Mouse (Mus musculus): ENCODE results near the gene Sipa1. TPM values are rescaled to one million over a fixed set of nuclear protein-coding genes. Genes with fewer than 3 reads are reported as not detected.
"Not testable (repeated sequence)": the region's sequence is repeated elsewhere in the genome, so short reads cannot be mapped to it uniquely, and the experiment has no call there.

Gene Sipa1
- polyA plus RNA-seq, 1 experiment: 18.0 TPM

- no peak for DNase-seq (ENCODE audit: extremely low spot score in 1 of 2, low spot score in 1 of 2)
Observed at GRCm38 (mm10) chr19:5687738-5688137, 24.2 kb upstream of the Sipa1 start.

GRCm38 (mm10) chr19:5686954-5687353 lies 23.4 kb upstream of the Sipa1 start:
- DNase-seq (ENCODE audit: extremely low spot score in 1 of 2, low spot score in 1 of 2): not testable (repeated sequence)

- DNase-seq (ENCODE audit: extremely low spot score in 1 of 2, low spot score in 1 of 2): no peak
Observed at GRCm38 (mm10) chr19:5686437-5686836, 22.9 kb upstream of the Sipa1 start.

- no peak for DNase-seq (ENCODE audit: extremely low spot score in 1 of 2, low spot score in 1 of 2)
Observed at GRCm38 (mm10) chr19:5685861-5686260, 22.4 kb upstream of the Sipa1 start.

GRCm38 (mm10) chr19:5685431-5685830 lies 21.9 kb upstream of the Sipa1 start:
- DNase-seq (ENCODE audit: extremely low spot score in 1 of 2, low spot score in 1 of 2): no peak

- no peak for DNase-seq (ENCODE audit: extremely low spot score in 1 of 2, low spot score in 1 of 2)
Observed at GRCm38 (mm10) chr19:5684985-5685384, 21.5 kb upstream of the Sipa1 start.

GRCm38 (mm10) chr19:5684236-5684635 lies 20.7 kb upstream of the Sipa1 start:
- no peak for DNase-seq (ENCODE audit: extremely low spot score in 1 of 2, low spot score in 1 of 2)

- no peak for DNase-seq (ENCODE audit: extremely low spot score in 1 of 2, low spot score in 1 of 2)
Observed at GRCm38 (mm10) chr19:5680432-5680831, 16.9 kb upstream of the Sipa1 start.

GRCm38 (mm10) chr19:5668372-5668771 lies 4.9 kb upstream of the Sipa1 start:
- DNase-seq (ENCODE audit: extremely low spot score in 1 of 2, low spot score in 1 of 2): no peak

GRCm38 (mm10) chr19:5666386-5666785 lies 2.9 kb upstream of the Sipa1 start:
- no peak for DNase-seq (ENCODE audit: extremely low spot score in 1 of 2, low spot score in 1 of 2)

GRCm38 (mm10) chr19:5665465-5665864 lies 2.0 kb upstream of the Sipa1 start:
- DNase-seq (ENCODE audit: extremely low spot score in 1 of 2, low spot score in 1 of 2): no peak

GRCm38 (mm10) chr19:5664669-5665257 lies 1.3 kb upstream of the Sipa1 start:
- DNase-seq (ENCODE audit: extremely low spot score in 1 of 2, low spot score in 1 of 2): no peak

GRCm38 (mm10) chr19:5662310-5662709 lies 1.2 kb downstream of the Sipa1 start:
- DNase-seq (ENCODE audit: extremely low spot score in 1 of 2, low spot score in 1 of 2): no peak

- DNase-seq (ENCODE audit: extremely low spot score in 1 of 2, low spot score in 1 of 2): peak in 1 of 2 experiments; percentile 20
Observed at GRCm38 (mm10) chr19:5660942-5661751, 2.4 kb downstream of the Sipa1 start.

- DNase-seq (ENCODE audit: extremely low spot score in 1 of 2, low spot score in 1 of 2): no peak
Observed at GRCm38 (mm10) chr19:5654720-5655298, 8.7 kb downstream of the Sipa1 start.

GRCm38 (mm10) chr19:5653969-5654719 lies 9.4 kb downstream of the Sipa1 start:
- no peak for DNase-seq (ENCODE audit: extremely low spot score in 1 of 2, low spot score in 1 of 2)

- DNase-seq (ENCODE audit: extremely low spot score in 1 of 2, low spot score in 1 of 2): peak in 1 of 2 experiments; percentile 28
Observed at GRCm38 (mm10) chr19:5652570-5652969, 10.9 kb downstream of the Sipa1 start.

- no peak for DNase-seq (ENCODE audit: extremely low spot score in 1 of 2, low spot score in 1 of 2)
Observed at GRCm38 (mm10) chr19:5651502-5652274, 11.8 kb downstream of the Sipa1 start.

GRCm38 (mm10) chr19:5649298-5649741 lies 14.2 kb downstream of the Sipa1 start:
- DNase-seq (ENCODE audit: extremely low spot score in 1 of 2, low spot score in 1 of 2): no peak
